Mouse (Mus musculus) forebrain, embryonic 15.5 days (tissue): ENCODE measurements around the gene Supt6. TPM values are rescaled to one million over a fixed set of nuclear protein-coding genes. Genes with fewer than 3 reads are reported as not detected.

Source experiments
- ATAC-seq: fragments of 200-750 bp; cut with Nextera tagmentation; replicated peaks from 2 replicates; pipeline ENCODE4 v1.8.0; 2017; ENCODE audit warnings: mild to moderate bottlenecking, moderate TSS enrichment, moderate library complexity
- H3K27ac ChIP-seq: fragments of 300-500 bp; sonication (generic); replicated peaks from 2 replicates; pipeline ENCODE4 v1.5.1; 2015; ENCODE audit warnings: mild to moderate bottlenecking, inconsistent platforms
- H3K27me3 ChIP-seq: fragments of 300-500 bp; sonication (generic); 2 replicates; pipeline ENCODE4 v1.6.1; 2015; ENCODE audit warnings: inconsistent platforms
- H3K36me3 ChIP-seq: fragments of 300-500 bp; sonication (generic); 2 replicates; pipeline ENCODE4 v1.6.1; 2015; ENCODE audit warnings: mild to moderate bottlenecking, inconsistent platforms
- H3K4me1 ChIP-seq: fragments of 300-500 bp; sonication (generic); 2 replicates; pipeline ENCODE4 v1.6.1; 2015; ENCODE audit warnings: inconsistent platforms
- H3K4me2 ChIP-seq: fragments of 300-500 bp; sonication (generic); replicated peaks from 2 replicates; pipeline ENCODE4 v1.6.1; 2015; ENCODE audit warnings: mild to moderate bottlenecking, inconsistent platforms
- H3K4me3 ChIP-seq: fragments of 300-500 bp; sonication (generic); 2 replicates; pipeline ENCODE4 v1.5.1; 2015; ENCODE audit warnings: mild to moderate bottlenecking, inconsistent platforms
- H3K9ac ChIP-seq: fragments of 300-500 bp; sonication (generic); replicated peaks from 2 replicates; pipeline ENCODE4 v1.6.1; 2015; ENCODE audit warnings: mild to moderate bottlenecking, inconsistent platforms
- H3K9me3 ChIP-seq: fragments of 300-500 bp; sonication (generic); 2 replicates; pipeline ENCODE4 v1.6.1; 2016; ENCODE audit warnings: inconsistent platforms
- WGBS: fragments of 180-500 bp; shearing (Covaris S2); methylation state at CpG from one replicate; pipeline ENCODE4 v1.1.7; 2015; ENCODE audit warnings: mixed read lengths; 5-methylcytosine and 5-hydroxymethylcytosine counted together
- polyA plus RNA-seq: library from polyadenylated mRNA; unstranded; fragments of >200 nt; fragmentation: Nextera tagmentation; extraction: Ambion mirVana; gene quantifications from 2 replicates; pipeline ENCODE4 v1.2.1, GENCODE M21; 2015

Supt6 gene
- polyA plus RNA-seq, 1 experiment from 2014 or later: 29.4 TPM

DNA sequence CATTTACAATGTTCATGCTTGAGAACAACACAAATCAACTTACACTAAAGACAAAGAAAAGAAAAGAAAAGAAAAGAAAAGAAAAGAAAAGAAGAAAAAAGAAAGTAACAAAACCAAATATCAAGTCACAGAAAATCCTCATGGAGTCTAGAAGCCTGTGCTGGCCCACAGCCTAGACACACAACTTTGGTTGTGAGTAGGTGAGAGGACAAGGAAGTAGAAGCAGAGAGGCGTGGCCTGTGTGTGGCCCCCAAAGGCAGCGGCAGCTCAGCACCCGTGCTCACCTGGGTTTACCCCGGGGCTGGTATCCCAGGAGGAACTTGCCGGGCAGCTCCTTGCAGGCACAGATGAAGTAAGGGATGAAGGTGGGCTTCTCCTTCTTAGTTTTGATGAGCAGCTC, 34.3 kb downstream of the Supt6 start:
- no peak overlapping the region for H3K4me2 ChIP-seq
- no peaks in the 10 kb centered on the region for H3K9me3 ChIP-seq
- no peak overlapping the region for H3K4me3 ChIP-seq
- H3K27me3 ChIP-seq: no peaks in the 10 kb centered on the region
- H3K4me1 ChIP-seq: no peaks in the 10 kb centered on the region
- no peak overlapping the region for H3K27ac ChIP-seq
- H3K9ac ChIP-seq: no peak overlapping the region
- ATAC-seq: no peak
- H3K36me3 ChIP-seq: peaks cover 98% of the 10 kb centered on the region
- 91% methylated on average over 5 of the region's 5 CpGs for WGBS

DNA sequence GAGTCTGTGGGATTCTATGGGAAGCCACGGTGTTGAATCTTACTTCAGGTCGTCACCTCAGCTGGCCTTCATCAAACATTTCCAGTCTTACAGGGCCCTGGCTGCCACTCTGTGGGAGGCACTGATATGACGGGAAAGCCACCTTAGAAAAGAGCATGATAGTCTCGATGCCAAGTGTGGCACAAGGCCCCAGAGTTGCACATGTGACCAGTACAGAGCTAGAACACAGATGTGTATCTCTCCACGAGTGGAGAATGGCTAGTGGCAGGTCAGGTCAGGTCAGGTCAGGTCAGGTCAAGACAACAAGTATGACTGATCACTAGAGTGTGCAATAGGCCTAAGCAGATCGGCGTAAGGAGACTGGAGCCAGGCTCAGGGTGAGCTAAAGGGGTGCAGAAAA, 35.2 kb downstream of the Supt6 start:
- H3K9me3 ChIP-seq: no peaks in the 10 kb centered on the region
- no peaks in the 10 kb centered on the region for H3K27me3 ChIP-seq
- ATAC-seq: no peak
- no peak overlapping the region for H3K4me2 ChIP-seq
- 89% methylated on average over 7 of the region's 7 CpGs for WGBS
- no peaks in the 10 kb centered on the region for H3K4me1 ChIP-seq
- H3K27ac ChIP-seq: no peak overlapping the region
- no peak overlapping the region for H3K9ac ChIP-seq
- peaks cover 96% of the 10 kb centered on the region for H3K36me3 ChIP-seq
- H3K4me3 ChIP-seq: no peak overlapping the region

DNA sequence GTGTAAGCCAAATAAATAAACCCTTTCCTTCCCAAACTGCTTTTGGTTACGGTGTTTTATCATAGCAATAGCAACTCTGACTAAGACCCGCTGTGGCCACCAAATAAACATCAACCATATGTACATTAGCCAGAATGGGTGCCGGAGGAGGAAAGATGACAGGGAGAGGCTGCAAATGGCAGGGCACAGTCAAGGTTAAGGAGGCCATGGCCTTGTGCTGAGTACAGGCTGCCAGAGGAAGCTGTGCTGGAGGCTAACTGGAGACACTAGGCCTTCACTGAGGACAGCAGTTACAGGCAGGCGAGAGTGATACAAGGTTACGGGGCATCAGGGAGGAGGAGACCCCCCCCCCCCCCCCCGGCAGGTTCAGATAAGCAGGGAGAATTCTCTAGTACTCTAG, 35.9 kb downstream of the Supt6 start:
- WGBS: 95% methylated on average over 6 of the region's 6 CpGs

DNA sequence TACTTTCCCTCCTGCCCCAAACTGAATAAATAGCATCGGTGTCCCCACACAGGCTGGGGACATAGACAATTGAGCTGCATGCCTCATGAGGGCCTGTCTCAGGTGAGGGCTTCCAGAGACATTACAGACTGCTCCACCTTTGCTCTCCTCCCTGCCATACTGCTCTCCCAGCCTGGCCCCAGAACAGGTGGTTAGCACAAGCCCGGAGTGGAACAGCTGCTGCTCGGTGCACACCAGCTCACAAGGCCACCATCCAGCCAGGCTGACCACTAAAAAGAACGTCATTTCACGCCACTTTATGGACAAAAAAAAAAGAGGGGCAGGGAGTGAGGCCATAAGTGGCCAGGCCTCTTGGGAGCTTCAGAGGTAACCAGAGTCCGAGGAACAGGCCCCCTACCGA, 38.6 kb downstream of the Supt6 start:
- Histone ChIP-seq H3K36me3 (peaks cover 66% of the 10 kb centered on the region), H3K9ac (no peak overlapping the region), H3K27me3 (no peaks in the 10 kb centered on the region), H3K27ac (no peak overlapping the region), H3K9me3 (no peaks in the 10 kb centered on the region), H3K4me3 (no peak overlapping the region), H3K4me1 (no peaks in the 10 kb centered on the region), H3K4me2 (no peak overlapping the region)
- WGBS: 90% methylated on average over 7 of the region's 7 CpGs
- no peak for ATAC-seq

More for the DNA sequence above, 35.9 kb downstream of the Supt6 start:
- no peak overlapping the region for H3K27ac ChIP-seq
- no peaks in the 10 kb centered on the region for H3K9me3 ChIP-seq
- H3K4me2 ChIP-seq: no peak overlapping the region
- no peak overlapping the region for H3K4me3 ChIP-seq
- H3K9ac ChIP-seq: no peak overlapping the region
- H3K4me1 ChIP-seq: no peaks in the 10 kb centered on the region
- ATAC-seq: no peak
- H3K27me3 ChIP-seq: no peaks in the 10 kb centered on the region
- peaks cover 89% of the 10 kb centered on the region for H3K36me3 ChIP-seq

DNA sequence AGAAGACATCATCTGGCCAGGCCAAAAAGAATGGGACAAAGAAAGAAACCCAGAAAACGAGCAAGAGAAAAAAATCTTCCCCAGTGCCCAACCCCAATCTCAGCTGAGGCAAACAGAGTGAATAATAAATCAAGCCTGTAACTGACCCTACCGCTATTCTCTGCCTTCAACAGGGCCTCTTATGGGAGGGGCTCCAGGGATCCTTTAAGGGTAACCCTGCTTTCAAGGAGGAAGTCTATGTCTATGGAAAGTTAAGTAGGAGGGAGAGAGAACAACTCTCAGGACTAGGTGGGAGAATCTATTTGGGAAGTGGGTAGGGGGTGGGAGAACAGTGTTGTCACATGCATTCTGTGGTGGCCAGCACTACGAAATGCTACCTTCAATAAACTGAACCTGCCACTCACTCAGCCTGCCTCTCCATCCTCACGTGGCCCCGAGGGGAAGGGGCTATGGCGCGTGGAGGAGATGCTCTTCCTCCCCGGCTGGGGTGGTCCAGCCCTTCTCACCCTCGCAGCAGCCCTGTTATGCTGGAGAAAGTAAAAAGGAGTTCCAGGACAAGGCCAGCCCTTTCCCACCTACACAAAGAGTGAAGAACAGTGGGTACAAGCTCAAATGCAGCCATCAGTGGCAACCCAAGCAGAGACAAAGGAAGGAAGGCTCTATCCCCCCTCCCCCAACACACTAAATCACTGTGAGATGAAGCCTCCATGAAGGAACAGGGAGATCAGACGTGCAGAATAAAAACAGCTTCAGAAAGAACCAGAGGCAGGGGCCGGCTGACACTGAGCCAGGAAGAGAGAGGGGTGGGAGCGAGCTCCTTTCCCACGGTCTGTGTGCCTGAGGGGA, 40.2 kb downstream of the Supt6 start:
- Histone ChIP-seq H3K36me3 (peaks cover 50% of the 10 kb centered on the region), H3K4me2 (no peak overlapping the region), H3K9ac (no peak overlapping the region), H3K4me1 (no peaks in the 10 kb centered on the region), H3K27me3 (no peaks in the 10 kb centered on the region), H3K9me3 (no peaks in the 10 kb centered on the region), H3K4me3 (no peak overlapping the region), H3K27ac (no peak overlapping the region)
- 67% methylated on average over 13 of the region's 13 CpGs for WGBS
- no peak for ATAC-seq

DNA sequence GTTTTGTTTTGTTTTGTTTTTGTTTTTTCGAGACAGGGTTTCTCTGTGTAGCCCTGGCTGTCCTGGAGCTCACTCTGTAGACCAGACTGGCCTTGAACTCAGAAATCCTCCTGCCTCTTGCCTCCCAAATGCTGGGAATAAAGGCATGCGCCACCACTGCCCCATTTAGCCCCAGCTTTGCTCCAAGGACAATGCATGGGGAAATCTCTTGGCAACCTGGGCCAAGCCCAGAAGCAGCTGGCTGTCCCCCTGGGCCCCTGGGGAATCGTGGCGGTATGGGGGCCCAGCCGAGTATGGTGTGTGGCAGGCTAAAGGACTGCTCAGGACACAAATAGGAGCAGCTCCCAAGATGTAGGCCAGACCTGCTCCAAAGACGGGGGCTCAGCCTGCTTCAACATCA, 41.5 kb downstream of the Supt6 start:
- no peak for ATAC-seq
- peaks cover 37% of the 10 kb centered on the region for H3K36me3 ChIP-seq
- H3K9ac ChIP-seq: no peak overlapping the region

DNA sequence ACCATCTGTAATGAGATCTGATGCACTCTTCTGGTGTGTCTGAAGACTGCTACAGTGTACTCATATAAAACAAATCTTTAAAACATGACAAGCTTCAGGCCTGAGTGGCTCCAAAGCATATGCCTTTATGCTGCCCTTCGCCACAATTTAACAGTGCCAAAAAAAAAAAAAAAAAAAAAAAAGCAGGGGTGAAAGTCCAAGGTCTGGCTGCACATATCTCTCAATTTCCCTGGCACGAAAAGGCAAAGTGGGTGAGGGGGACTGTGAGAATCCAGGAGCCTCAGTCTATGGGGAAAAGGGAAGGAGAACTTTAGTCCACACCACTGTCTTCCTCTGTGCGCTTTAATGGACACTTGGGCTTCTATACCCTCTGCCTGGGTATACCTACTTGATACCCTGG, 43.4 kb downstream of the Supt6 start:
- Histone ChIP-seq H3K4me2 (no peak overlapping the region), H3K4me3 (no peak overlapping the region), H3K9ac (no peak overlapping the region), H3K4me1 (no peaks in the 10 kb centered on the region), H3K27me3 (no peaks in the 10 kb centered on the region), H3K9me3 (no peaks in the 10 kb centered on the region), H3K36me3 (peaks cover 18% of the 10 kb centered on the region), H3K27ac (no peak overlapping the region)
- 93% methylated on average over 3 of the region's 3 CpGs for WGBS
- no peak for ATAC-seq

More for the DNA sequence above, 41.5 kb downstream of the Supt6 start:
- Histone ChIP-seq H3K27me3 (no peaks in the 10 kb centered on the region), H3K9me3 (no peaks in the 10 kb centered on the region), H3K27ac (no peak overlapping the region), H3K4me2 (no peak overlapping the region), H3K4me1 (no peaks in the 10 kb centered on the region), H3K4me3 (no peak overlapping the region)
- WGBS: 73% methylated on average over 6 of the region's 6 CpGs

DNA sequence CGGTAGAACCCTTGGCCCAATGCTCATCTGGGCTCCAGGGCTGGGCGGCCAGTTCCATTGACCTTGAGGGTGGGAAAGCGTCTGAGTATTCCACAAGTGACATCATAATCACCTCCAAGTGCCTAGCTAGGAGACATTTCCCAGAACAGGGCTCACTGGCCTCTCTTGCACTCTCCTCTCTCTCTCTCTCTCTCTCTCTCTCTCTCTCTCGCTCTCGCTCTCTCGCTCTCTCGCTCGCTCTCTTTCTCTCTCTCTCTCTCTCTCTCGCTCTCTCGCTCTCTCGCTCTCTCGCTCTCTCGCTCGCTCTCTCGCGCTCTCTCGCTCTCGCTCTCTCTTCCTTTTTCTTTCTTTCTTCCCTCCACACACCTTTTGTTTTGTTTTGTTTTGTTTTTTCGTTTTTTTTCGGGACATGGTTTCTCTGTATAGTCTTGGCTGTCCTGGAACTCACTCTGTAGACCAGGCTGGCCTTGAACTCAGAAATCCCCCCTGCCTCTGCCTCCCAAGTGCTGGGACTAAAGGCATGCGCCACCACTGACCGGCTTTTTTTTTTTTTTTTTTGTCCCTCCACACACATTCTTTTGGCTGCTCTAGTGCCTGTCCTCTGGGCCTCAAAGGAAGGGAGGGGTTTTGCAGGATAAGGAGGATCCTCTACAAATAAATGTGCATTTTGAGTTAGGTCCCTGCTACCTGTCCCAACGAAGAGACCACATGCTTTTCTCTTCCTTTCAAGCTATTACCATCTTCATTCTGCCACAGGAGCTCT, 50.5 kb downstream of the Supt6 start:
- Histone ChIP-seq H3K36me3 (peaks cover 24% of the 10 kb centered on the region), H3K27me3 (no peaks in the 10 kb centered on the region), H3K9me3 (no peaks in the 10 kb centered on the region), H3K27ac (no peak overlapping the region), H3K4me3 (peak overlapping the region; percentile 30), H3K4me2 (peak overlapping the region; percentile 34), H3K9ac (no peak overlapping the region), H3K4me1 (peaks cover 9% of the 10 kb centered on the region)
- no peak; the same call in 1 of the 2 replicates for ATAC-seq
- WGBS: 62% methylated on average over 23 of the region's 23 CpGs

DNA sequence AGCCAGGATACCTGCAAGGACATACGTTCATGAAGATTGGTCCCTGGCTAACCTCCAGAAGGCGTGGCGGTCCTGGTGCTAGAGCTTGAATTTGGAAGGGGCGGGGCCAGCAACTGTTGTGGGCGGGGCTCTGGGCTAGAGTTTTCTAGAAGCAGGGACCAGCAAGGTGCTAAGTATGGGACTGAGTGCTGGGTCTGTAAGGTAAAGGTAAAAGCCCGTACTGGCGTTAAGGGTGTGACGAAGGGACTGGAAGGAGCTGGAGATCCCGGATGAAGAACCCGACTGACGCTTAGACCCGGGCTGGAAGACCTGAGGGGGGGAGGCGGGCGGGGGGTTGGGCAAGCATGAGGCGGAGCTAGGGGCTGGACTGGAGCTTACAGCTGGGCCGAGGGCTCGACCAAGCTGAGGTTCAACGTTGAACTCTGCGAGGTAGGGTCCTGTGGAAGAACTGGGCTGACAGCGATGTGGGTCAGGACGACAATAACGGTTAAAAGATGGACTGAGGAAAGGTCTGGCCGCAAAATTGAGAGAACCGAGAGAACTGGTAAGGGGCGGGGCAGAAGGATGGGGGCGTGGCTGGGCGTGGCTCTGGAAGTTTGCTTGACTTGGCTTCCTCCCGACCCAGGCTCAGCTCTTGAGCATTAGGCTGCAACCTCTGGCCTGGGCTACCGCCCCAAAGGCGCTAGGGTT, 51.2 kb downstream of the Supt6 start:
- Histone ChIP-seq H3K9ac (no peak overlapping the region; the same call in 1 of the 2 replicates), H3K4me3 (peak overlapping the region; percentile 30)
- WGBS: 3% methylated on average over 30 of the region's 30 CpGs

DNA sequence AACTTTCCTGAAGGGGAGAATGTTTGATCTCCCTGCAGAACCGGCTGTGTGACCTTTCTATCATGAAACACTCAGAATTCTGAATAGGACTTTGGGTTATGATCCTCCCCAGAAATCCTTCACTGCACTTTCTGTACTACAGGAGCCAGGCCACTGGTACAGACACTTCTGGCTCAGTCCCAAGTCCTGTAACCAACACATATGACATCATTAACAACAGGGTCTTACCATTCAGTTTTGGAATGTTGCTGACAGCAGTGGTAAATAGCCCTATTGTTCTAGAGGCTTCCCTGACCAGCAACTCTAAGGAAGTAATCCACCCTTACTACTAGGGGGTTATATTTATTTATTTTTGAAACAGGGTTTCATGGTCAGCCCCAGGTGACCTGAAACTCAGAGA, 52.7 kb downstream of the Supt6 start, which contains the start of gene Proca1:
Proca1 (plus strand) TSS at position 280 of the 400 bp plus-strand sequence.
- Histone ChIP-seq H3K27me3 (no peaks in the 10 kb centered on the region), H3K27ac (no peak within 1 kb of the TSS), H3K9me3 (no peaks in the 10 kb centered on the region), H3K4me3 (peak within 1 kb of the TSS; percentile 30; the same call in 1 of the 2 replicates), H3K9ac (no peak within 1 kb of the TSS), H3K36me3 (peaks cover 24% of the 10 kb centered on the region), H3K4me1 (peaks cover 21% of the 10 kb centered on the region), H3K4me2 (0 out of 2 replicates have a peak within 1 kb of the TSS, but pooled peaks have one; percentile 34)
- ATAC-seq: no peak
- WGBS: 72% methylated on average over 1 of the region's 1 CpGs

More for the DNA sequence above, 51.2 kb downstream of the Supt6 start:
- Histone ChIP-seq H3K4me2 (peak overlapping the region; percentile 34), H3K4me1 (peaks cover 16% of the 10 kb centered on the region), H3K9me3 (no peaks in the 10 kb centered on the region), H3K27me3 (no peaks in the 10 kb centered on the region), H3K36me3 (peaks cover 24% of the 10 kb centered on the region), H3K27ac (no peak overlapping the region)
- peak; percentile 36 for ATAC-seq

DNA sequence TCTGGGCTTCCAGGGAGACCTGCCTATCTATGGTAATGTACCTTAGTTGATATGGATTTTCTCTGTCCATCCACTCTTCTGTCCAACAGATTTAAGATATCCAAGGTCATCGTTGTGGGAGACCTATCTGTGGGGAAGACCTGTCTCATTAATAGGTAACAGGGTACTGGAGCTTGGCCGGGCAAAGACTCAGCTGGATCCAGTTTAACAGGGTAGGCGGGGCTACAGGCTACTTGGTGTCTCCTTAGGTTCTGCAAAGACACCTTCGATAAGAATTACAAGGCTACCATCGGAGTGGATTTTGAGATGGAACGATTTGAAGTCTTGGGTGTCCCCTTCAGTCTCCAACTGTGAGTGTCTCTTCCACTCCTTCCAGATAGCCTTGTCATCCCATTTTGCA, 55.7 kb downstream of the Supt6 start:
- H3K4me2 ChIP-seq: peak overlapping the region; percentile 56
- no peaks in the 10 kb centered on the region for H3K9me3 ChIP-seq
- H3K4me1 ChIP-seq: peaks cover 26% of the 10 kb centered on the region
- peak overlapping the region; percentile 80; the same call in 1 of the 2 replicates for H3K9ac ChIP-seq
- ATAC-seq: no peak
- H3K27me3 ChIP-seq: no peaks in the 10 kb centered on the region
- 72% methylated on average over 6 of the region's 6 CpGs for WGBS
- H3K4me3 ChIP-seq: peak overlapping the region; percentile 80
- peak overlapping the region; percentile 98 for H3K27ac ChIP-seq
- H3K36me3 ChIP-seq: peaks cover 24% of the 10 kb centered on the region
